Mouse (Mus musculus): ENCODE measurements around the gene Hspa4l. TPM values are rescaled to one million over a fixed set of nuclear protein-coding genes. Genes with fewer than 3 reads are reported as not detected.
A peak's percentile ranks its signal among the peaks of the same experiment; 100 is the strongest.
"Not testable (repeated sequence)": the region's sequence is repeated elsewhere in the genome, so short reads cannot be mapped to it uniquely, and the experiment has no call there.

Hspa4l gene
- polyA plus RNA-seq, 1 experiment from 2014 or later = 17.8 TPM

GRCm38 (mm10) chr3:40798054-40798453 is 53.8 kb downstream of the Hspa4l start:
- Histone ChIP-seq H3K79me2 (ENCODE audit: inconsistent target) (peaks cover 26% of the 10 kb centered on the region), H3K36me3 (ENCODE audit: inconsistent target) (no peaks in the 10 kb centered on the region), H3K27ac (no peak overlapping the region), H3K4me3 (ENCODE audit: inconsistent target) (no peak overlapping the region)
- 100% methylated on average over 1 of the region's 1 CpGs for WGBS (ENCODE audit: missing documents)

- Histone ChIP-seq H3K4me3 (ENCODE audit: inconsistent target) (no peak overlapping the region), H3K27ac (no peak overlapping the region), H3K79me2 (ENCODE audit: inconsistent target) (peaks cover 30% of the 10 kb centered on the region), H3K36me3 (ENCODE audit: inconsistent target) (no peaks in the 10 kb centered on the region)
- 68% methylated on average over 7 of the region's 7 CpGs for WGBS (ENCODE audit: missing documents)
Observed at GRCm38 (mm10) chr3:40798500-40798899, 54.2 kb downstream of the Hspa4l start.

GRCm38 (mm10) chr3:40799530-40800372 is 55.5 kb downstream of the Hspa4l start, which contains the start of gene Plk4:
Gene Plk4, plus strand, starts transcription at chr3:40800019.
- WGBS (ENCODE audit: missing documents) = 2% methylated on average over 65 of the region's 66 CpGs
- H3K79me2 ChIP-seq (ENCODE audit: inconsistent target) = peaks cover 43% of the 10 kb centered on the region
- H3K4me3 ChIP-seq (ENCODE audit: inconsistent target) = peak within 1 kb of the TSS; percentile 61
- peak within 1 kb of the TSS; percentile 56 for H3K27ac ChIP-seq
- no peaks in the 10 kb centered on the region for H3K36me3 ChIP-seq (ENCODE audit: inconsistent target)

GRCm38 (mm10) chr3:40800373-40800823 is 56.1 kb downstream of the Hspa4l start:
- H3K4me3 ChIP-seq (ENCODE audit: inconsistent target) = peak overlapping the region; percentile 61
- 1% methylated on average over 37 of the region's 37 CpGs for WGBS (ENCODE audit: missing documents)
- H3K79me2 ChIP-seq (ENCODE audit: inconsistent target) = peaks cover 49% of the 10 kb centered on the region
- peak overlapping the region; percentile 36; the same call in 1 of the 2 replicates for H3K27ac ChIP-seq
- H3K36me3 ChIP-seq (ENCODE audit: inconsistent target) = no peaks in the 10 kb centered on the region

- Histone ChIP-seq H3K36me3 (ENCODE audit: inconsistent target) (0 out of 2 replicates have a peak, but pooled peaks cover 2% of the 10 kb centered on the region), H3K27ac (no peak overlapping the region)
- 88% methylated on average over 2 of the region's 2 CpGs for WGBS (ENCODE audit: missing documents)
Observed at GRCm38 (mm10) chr3:40806871-40807270, 62.6 kb downstream of the Hspa4l start.

GRCm38 (mm10) chr3:40808686-40809085 is 64.4 kb downstream of the Hspa4l start:
- Histone ChIP-seq H3K79me2 (ENCODE audit: inconsistent target) (peaks cover 43% of the 10 kb centered on the region), H3K4me3 (ENCODE audit: inconsistent target) (no peak overlapping the region), H3K27ac (no peak overlapping the region), H3K36me3 (ENCODE audit: inconsistent target) (0 out of 2 replicates have a peak, but pooled peaks cover 13% of the 10 kb centered on the region)
- 93% methylated on average over 10 of the region's 10 CpGs for WGBS (ENCODE audit: missing documents)

More at GRCm38 (mm10) chr3:40806871-40807270, 62.6 kb downstream of the Hspa4l start:
- H3K4me3 ChIP-seq (ENCODE audit: inconsistent target) = no peak overlapping the region
- peaks cover 61% of the 10 kb centered on the region for H3K79me2 ChIP-seq (ENCODE audit: inconsistent target)

- Histone ChIP-seq H3K4me3 (ENCODE audit: inconsistent target) (no peak overlapping the region), H3K27ac (no peak overlapping the region), H3K36me3 (ENCODE audit: inconsistent target) (0 out of 2 replicates have a peak, but pooled peaks cover 13% of the 10 kb centered on the region), H3K79me2 (ENCODE audit: inconsistent target) (peaks cover 31% of the 10 kb centered on the region)
- WGBS (ENCODE audit: missing documents) = 97% methylated on average over 2 of the region's 2 CpGs
Observed at GRCm38 (mm10) chr3:40809894-40810293, 65.6 kb downstream of the Hspa4l start.

GRCm38 (mm10) chr3:40813275-40813674 is 69.0 kb downstream of the Hspa4l start:
- Histone ChIP-seq H3K4me3 (ENCODE audit: inconsistent target) (no peak overlapping the region), H3K36me3 (ENCODE audit: inconsistent target) (0 out of 2 replicates have a peak, but pooled peaks cover 14% of the 10 kb centered on the region), H3K79me2 (ENCODE audit: inconsistent target) (no peaks in the 10 kb centered on the region; the same call in 1 of the 2 replicates), H3K27ac (no peak overlapping the region)
- WGBS (ENCODE audit: missing documents) = 88% methylated on average over 2 of the region's 2 CpGs

GRCm38 (mm10) chr3:40845521-40845920 is 101.2 kb downstream of the Hspa4l start:
- not testable (repeated sequence) for H3K36me3 ChIP-seq (ENCODE audit: inconsistent target); H3K27ac ChIP-seq; H3K79me2 ChIP-seq (ENCODE audit: inconsistent target)
- peak overlapping the region; percentile 61 for H3K4me3 ChIP-seq (ENCODE audit: inconsistent target)
- WGBS (ENCODE audit: missing documents) = 82% methylated on average over 5 of the region's 6 CpGs

Other genes starting within 250 kb of the Hspa4l start
- 1.0 to 2.0 TPM (median 1.8 TPM) in 3 replicates for gene Intu, start 213.2 kb upstream of the Hspa4l start, polyA plus RNA-seq (2018)
- gene Slc25a31, start 35.6 kb upstream of the Hspa4l start, polyA plus RNA-seq (2018) = 0.20 to 0.26 TPM (median 0.22 TPM) in 3 replicates
- gene Plk4, start 55.5 kb downstream of the Hspa4l start, polyA plus RNA-seq (2018) = 2.7 to 9.9 TPM (median 4.5 TPM) in 3 replicates
- gene Mfsd8, start 102.4 kb downstream of the Hspa4l start, polyA plus RNA-seq (2018) = 9.2 to 11.5 TPM (median 9.9 TPM) in 3 replicates
- gene Abhd18, start 102.5 kb downstream of the Hspa4l start, polyA plus RNA-seq (2018) = 1.3 to 3.4 TPM (median 3.4 TPM) in 3 replicates
- gene 1700034I23Rik, start 158.0 kb downstream of the Hspa4l start, polyA plus RNA-seq (2018) = not detected in 3 replicates
- 4.1 to 12.1 TPM (median 8.9 TPM) in 3 replicates for gene Larp1b, start 205.3 kb downstream of the Hspa4l start, polyA plus RNA-seq (2018)